Mouse (Mus musculus) layer of hippocampus, postnatal 36 days (tissue): ENCODE results near the gene Cfap299. TPM values are rescaled to one million over a fixed set of nuclear protein-coding genes. Genes with fewer than 3 reads are reported as not detected.
"Not testable (repeated sequence)": the region's sequence is repeated elsewhere in the genome, so short reads cannot be mapped to it uniquely, and the experiment has no call there.

Source experiments
- DNase-seq, 2 experiments: peaks; one replicate each; pipeline ENCODE4 v3.0.0; 2022
- total RNA-seq, 2 experiments: library from RNA; stranded (reverse); gene quantifications; 2 replicates each; pipeline ENCODE4 v1.2.3; 2021

Cfap299 gene
- total RNA-seq, 2 experiments from 2014 or later = 0.70 TPM; not detected in 1

DNA sequence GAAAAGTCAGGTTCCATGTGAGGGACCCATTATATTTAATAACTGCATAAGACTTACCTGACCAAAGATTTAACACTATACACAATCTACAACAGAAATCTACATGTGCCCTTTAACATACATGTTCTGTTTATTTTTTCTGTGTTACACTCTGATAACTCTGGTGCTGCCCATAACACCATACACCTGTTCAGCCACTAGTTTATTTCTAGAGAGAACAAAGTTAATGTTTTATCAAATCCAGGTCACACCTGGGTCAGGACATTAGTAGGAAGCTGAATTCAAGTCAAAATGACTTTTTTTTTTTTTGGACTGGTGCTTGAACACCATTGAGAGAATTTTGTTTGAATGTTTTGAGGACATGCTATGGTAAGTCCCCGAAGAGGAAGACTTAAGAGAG is 194.7 kb downstream of the Cfap299 start:
- DNase-seq = no peak

DNA sequence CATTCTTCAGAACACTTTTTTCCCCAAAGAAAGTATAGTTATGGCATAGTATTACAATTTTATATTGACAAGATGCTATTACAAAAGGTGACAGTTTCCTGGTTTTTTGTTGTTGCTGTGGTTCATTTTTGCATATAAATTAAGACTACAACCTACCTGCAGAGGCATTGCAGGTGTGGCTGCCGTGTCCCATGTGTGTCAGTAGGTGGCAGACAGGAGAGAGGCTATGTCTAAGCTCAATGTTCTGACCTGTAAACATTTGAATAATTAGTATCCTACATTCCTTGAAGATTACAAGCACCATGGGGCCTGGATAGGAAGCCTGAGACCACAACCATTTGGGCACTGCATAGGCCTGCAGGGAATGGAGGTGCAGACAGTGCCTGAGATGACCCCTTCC is 212.2 kb downstream of the Cfap299 start:
- DNase-seq = no peak

DNA sequence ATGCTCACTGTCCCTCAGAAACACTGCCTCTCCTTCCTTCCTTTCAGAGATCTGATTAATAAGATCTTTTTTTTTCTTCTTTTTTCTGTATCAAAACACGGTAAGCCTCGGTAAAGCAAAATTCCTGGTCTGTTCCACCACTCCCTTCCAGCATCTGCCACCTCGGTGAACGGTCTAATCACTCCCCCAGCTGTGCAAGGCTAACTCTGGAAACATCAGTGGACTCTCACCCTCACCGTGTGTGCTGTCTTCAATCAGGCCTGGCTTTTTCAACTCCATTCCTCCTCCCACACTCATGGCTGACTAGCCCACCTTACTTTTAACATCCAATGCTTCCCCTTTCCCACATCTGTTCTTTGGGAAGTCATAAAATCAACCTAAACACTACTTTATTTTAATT is 221.2 kb downstream of the Cfap299 start:
- DNase-seq = no peak

DNA sequence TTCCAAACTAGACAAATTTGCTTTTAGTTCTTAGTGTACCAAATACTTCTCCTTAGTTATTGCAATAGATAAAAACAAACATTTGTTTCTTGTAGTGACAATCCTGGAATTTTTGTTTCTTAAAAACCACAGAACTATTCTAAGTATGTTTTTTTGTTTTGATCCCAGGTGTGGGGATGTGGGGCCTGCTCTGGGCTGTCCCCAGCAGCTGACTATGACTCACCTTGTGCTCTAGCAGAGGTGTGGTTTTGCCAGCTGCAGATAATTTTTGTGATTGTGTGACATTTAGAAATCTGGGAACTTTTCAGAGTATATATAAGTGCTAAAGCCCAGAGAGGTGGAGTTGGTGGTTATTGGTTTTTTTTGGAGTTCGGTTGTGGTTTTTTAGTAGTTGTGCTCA is 221.8 kb downstream of the Cfap299 start:
- DNase-seq = no peak

DNA sequence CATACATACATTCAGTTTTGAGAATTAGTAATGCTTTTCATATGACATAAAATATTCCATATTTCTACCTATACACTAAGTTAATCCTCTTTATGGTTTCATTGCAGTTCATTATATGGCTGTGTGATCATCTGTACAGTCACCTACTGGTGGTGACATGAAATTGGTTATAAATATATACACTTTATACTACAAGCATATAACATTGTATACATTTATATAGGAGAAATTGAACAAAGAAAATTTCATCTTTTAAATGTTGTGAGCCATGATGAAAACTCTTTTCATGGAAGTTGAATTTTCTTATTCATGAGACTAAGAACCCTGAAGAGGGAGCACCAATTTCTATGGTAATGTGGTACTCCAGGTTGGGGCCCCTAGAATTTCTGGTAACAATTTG is 223.3 kb downstream of the Cfap299 start, which contains the start of gene Gm11111:
Gene Gm11111 (plus strand): TSS at position 301 of the 400 bp plus-strand sequence.
- no peak for DNase-seq

DNA sequence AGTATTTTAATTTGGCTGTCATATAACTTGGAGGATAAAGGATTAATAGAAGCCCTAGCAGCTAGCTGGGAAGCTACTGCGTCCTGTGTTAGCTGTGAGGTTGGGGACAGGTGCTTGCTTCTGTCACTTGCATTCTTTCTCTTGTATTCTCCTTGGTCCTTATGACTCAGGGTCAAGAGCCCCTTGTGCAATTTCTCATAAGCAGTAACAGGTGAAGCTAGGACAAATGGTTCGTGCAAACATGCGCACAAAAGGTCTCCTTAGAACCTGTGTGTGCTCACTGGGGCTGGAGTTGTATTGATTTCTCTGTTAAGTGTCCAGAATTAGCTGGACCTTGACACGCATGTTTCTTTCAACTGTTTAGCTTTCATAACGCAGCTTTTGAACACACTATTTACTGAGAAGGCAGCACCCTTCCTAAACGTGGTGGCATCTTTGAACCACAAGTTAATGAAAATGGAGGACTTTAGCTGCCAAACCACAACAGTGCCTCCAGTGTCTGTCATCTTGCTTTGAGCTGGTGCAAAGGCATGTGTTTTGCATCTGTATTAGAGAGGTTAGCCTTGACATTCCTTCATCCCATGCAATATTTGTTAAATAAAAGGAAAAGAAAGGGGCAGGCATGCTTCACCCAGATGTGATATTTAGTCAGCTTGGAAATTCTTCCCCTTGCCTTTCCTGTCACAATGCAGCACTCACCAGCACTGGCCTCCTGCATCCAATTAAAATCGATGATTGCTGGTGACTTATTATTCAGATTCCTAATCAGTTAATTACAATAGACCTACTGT is 223.9 kb downstream of the Cfap299 start:
- no peak for DNase-seq

DNA sequence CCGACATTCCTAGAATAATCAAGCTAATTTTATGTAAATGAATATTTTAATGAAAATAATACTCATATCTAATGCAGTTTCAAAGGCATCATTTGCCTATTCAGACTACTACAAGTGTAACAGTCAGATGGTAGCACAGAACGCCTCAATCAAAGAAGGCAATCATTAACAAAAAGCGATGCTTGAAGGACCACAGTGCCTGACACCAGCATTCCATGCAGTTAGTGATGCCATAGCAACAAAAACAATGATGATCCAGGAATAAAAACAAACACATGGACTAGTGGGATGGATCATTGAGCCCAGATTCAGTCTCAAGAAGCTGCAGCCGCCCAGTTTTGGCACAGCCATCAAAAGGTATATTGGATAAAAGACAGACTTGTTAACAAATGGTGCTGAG is 232.2 kb downstream of the Cfap299 start:
- no peak for DNase-seq

DNA sequence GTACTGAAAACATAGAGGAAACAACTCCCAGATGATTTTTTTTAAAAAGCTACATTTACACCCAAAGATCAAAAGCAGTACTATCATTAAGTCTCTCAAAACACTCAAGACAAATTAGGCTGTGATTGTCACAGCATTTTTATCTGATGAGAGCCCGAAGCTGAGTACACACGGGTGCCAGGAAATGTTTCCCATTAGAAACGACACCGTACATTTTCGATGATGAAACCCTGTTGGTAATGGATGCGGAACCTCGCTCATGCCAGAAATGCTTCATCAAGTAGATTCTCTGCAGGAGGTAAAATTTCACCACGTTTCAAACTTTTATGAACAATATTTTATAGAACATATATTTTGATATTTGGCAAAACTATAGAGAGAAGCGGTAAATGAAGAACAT is 233.7 kb downstream of the Cfap299 start:
- DNase-seq = no peak

DNA sequence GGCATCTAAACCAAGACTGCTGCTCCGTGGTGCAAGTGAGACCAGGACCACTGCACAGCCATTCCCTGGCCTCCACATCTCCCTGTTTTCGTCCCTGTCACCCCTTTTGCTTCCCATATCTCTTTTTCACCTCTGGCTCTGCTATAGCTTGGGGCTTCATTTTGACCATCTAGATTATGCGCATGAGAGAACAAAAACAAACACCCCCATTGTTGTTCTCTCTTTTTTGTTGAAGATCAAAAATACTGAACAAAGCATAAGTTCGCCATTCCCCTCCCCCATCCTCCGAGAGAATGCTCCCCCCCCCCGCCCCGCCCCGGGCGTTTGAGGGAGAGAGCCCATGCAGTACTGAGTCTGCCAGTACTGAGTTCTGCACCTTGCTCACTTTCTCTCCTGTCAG is 234.7 kb downstream of the Cfap299 start:
- no peak for DNase-seq

DNA sequence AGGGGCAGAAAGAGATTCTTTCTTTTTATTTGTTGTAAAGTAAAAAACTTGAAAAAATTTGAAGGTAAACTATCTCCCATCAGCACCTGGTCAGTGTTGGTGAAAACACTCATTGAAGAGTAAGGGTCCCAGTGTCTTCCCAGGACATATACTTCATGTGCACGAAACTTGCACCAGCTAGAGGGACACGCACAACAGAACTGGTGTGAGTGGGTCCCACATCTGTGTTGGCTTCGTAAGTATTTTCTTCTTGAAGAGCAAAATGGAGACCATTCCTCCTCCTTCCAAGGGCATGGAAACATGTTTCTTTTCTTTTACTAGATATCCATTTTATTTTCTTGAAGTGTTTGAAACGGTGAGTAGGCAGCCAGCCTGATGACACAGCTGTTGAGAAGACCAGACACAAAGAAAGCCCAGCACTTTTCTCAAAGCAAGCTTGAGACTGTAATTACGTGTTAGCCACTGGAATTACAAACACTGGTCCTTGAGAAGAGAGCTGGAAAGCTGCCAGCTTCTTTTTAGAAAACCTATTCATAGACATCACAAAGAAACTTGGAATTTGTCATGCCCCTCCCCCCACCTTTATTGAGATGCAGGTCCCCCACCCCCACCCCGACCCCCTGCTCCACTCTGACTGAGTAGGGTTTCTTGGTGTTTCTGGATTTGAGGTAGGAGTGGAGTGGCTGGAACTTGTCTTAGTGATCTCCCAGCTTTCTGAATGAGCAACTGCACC is 237.5 kb downstream of the Cfap299 start:
- DNase-seq = no peak

DNA sequence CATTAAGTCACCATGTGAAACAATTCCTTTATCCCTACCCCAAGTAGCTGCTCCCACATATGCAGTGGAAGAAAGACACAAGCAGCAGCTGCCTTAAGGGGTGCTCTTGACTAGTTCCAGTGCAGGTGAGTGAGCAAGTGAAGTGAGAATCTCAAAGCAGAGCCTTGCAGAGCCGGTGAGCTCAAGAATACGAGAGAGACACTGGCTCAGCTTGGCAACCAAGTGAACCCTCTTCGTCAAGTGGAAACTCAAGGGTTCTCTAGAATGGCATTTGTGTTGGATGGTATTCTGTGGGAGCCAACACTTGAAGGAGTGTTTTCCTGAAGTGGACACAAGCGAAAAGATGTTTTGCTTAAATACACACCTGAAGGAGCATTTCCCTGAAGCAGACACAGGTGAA is 239.4 kb downstream of the Cfap299 start:
- no peak for DNase-seq

DNA sequence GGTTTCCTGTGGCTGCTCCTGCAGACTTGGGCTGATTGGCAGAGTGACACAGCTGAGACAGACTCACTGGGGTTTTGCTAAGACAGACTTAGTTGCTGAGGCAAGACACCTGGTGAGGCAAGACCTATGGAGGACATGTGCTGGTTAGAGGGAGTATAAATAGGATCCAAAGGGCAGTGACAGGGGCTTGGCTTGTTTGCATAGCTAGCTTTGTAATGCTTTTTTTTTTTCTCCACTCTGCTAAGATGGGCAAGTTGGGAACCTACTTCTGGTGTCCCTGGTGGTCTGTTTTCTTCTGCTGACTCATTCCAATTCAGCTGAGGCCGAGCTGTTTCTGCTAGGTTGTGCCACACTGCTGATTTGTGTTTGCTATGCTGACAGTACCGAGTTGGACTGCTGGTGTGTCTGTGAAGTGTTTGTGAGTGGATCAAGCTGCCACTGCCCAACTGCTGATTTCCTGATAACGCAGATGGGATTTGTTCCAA is 240.0 kb downstream of the Cfap299 start:
- DNase-seq = no peak

DNA sequence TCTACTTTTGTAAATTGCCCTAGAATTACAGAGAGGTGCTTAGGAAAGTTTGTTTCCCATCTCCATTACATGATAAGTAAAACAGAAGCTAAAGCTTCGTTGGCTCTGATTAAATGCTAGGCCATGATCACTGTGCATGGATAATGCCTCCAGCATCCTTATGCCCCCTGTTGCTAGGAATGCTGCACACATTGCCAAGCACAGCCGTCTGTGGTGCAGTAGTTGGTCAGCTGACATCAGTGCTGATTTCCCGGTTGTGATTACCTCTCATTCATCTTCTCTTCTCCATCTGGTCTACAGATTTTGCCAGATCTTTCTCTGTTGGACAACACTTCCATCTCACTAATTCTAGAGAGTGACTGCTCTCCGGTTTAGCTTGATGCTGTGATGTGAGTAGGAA is 243.3 kb downstream of the Cfap299 start:
- no peak for DNase-seq

DNA sequence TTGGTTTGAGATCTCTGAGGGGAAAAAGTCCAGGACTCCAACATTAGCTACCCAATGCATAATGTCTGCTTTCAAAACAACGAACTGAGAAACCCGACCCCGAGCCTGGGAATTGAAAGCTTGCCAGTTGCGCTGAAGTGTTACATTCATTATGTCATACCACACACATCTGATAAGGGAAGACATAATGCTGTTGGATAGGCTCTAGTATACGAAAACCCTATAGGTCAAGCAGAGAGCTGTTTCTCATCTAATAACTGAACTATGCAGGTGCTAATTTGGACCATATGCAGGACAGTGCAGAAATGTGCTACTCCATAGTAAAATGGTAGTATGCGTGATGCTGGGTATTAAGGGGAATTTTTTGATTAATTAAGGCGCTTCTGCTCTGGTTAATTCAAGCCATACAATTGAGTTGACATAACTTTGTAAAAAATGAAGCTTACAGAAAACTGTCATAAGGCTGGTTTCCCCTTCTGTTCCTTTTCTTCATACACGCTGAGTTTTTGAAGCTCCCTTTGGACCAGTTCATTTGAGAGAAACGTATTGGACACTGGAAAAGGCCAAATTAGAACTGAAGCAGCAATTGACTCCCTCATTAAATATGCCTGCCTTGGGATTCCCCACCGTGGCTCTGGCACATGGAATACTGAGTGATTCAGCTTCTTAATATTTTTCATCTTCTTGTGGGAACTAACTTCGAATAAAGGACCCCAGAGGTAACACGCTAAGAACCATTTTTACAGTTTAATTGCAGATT is 245.8 kb downstream of the Cfap299 start:
- no peak for DNase-seq

DNA sequence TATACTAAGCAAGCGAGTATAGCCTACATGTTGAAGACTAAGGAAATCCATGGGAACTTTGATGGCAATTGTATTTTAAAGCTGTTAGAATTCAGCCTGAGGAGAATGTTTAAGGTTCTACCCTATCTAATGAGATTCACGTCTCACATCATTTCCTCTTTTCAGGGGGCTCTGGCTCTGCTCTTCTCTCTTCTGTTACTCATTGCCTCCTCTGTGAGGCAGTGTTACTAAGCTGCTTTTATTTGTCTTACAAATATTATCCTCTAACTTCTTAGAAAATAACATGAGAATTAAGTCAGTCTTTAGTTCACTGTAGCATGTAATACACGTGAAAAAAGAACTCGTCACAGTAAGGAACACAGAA is 246.3 kb downstream of the Cfap299 start:
- no peak for DNase-seq

DNA sequence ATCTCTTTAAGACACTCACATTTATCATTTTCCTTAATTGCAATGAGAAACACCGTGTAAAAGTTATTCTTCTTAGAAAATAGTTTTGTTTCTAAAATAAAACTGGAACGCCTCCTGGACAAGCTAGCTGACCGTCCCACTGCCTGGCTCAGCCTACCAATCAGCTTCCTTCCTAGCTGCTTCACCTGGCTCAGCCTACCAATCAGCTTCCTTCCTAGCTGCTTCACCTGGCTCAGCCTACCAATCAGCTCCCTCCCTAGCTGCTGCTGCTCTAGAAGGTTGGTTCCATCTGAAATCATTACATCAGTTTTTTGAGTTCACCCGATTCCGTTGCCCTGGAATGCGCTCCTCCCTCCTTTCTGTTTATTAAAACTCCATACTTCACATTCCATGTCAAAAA is 247.4 kb downstream of the Cfap299 start:
- not testable (repeated sequence) for DNase-seq

DNA sequence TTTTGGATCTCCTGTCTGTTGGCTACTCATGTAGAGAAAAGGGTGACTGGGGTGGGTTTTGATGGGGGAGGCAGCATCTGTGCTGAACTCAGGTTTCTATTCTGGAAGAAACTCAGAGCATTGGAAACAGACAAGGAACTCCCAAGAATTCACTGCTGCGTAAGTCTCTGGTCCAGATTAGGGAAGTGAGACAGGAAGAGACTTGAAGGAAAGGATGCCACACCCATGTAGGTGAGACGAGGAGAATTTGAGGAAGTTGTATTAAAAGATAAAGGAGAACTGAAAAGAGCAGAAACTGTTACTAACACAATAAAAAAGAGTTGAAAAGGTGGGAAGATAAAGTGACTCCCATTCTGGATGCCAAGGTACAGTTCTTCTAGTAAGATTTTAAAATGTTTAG is 249.3 kb downstream of the Cfap299 start:
- no peak for DNase-seq

DNA sequence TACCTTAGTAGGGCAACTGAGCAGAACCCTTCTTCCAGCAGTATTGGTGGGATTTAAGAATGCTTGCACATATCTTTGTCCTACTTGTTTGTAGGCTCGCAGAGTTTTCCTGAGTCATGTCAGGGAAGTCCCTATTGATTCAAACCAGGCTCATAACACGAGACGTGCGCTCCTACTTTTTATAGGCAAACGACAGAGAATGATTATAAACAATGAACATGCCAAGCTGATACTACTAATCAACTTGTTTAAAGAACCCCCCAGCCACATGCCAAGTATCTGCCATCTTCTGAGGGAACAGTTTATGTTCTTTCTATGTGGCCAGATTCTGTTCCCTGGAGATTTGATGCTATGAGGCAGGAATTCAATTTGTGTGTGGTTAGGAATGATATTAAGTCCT is 251.7 kb downstream of the Cfap299 start:
- DNase-seq = no peak

DNA sequence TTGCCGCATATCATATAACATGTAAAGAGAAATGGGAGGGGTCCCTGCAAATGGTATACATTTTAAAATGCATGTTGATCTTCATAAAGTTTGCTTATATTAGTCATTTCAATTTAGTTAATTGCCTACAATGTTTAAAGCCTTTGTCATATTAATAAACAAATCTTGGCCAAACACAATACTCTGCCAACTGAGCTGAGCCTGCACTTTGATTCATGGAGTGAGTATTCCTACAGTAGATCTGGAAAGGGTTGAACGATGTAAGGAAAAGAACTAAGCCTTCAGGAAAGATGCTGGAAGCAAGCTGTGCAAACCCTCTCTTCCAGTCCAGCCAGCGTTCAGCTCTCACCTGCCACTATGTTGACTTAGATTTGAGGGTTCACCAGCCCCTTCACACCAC is 252.9 kb downstream of the Cfap299 start:
- DNase-seq = no peak

DNA sequence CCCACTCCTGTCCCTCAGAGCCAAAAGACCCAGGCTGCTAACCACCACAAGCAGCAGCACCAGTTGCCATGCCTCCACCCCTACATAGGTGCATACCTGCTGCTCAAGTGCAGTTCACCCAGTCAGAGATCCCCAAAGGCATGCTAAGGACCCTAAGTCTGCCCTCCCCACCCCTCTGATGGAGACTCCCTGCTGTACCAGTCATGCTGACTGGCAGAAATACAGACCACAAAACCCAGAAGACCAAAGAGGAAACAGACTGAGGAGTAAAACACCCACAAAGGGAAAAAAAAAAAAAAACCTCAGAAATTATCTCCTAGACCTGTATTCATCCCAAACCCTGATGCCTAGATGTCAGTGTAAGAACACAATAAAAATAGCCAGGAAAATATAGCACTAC is 256.8 kb downstream of the Cfap299 start:
- no peak for DNase-seq

DNA sequence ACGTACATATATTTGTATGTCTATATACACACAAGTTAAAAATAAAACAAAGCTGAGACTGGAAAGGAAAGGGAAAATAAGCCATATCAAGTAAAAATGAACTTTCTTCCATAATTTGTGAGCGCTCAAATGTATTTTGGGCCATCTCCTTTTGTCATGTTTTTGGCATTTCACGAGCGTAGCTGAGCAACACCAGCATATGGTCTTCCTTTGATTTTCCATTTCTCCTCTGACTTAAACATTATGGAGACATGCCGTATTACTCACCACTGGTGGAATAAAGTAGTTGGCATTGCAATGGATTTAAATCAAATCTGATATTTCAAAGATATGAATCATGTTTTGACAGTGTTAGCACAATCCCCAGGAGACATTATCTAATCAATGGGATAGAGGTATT is 284.4 kb downstream of the Cfap299 start:
- no peak for DNase-seq

DNA sequence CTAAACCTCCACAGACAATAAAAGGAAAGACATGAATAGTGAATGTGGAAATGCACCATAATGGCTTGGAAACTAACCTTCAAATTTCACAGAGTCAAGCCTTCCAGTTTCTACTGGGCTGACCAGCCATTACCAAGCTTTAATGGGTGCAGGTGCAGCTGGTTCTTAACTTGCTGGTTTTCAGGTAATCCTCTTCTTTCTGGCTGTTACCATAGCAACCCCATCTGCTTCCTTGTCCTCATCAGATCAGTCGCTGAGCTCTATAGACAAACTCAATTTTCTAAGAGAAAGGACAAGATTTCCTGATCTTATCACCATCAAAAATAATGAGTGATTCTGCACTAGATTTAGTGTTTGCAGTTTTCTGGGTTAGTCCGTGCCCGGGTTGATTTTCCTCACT is 287.8 kb downstream of the Cfap299 start:
- DNase-seq = no peak

DNA sequence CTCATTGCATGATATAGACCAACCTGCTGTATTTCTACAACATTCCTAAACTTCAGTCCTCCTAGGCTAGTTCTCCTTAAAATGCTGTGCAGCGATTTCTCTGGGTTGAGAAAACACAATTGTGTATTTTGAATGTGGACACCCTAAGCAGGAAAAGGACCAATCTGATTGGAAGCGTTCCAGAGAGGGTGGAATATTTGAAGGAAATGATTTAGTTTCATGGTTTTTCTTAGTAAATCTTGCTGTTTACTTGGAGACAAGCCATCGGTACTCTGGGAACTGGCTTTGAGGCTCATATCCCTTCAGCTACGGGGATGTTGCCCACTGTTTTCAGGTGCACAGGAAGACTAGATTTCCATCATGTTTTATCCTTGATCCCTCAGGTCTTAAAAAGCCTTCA is 288.3 kb downstream of the Cfap299 start:
- DNase-seq = no peak
